Mouse (Mus musculus) midbrain, embryonic 16.5 days (tissue): ENCODE data around the gene Lbhd2. TPM values are rescaled to one million over a fixed set of nuclear protein-coding genes. Genes with fewer than 3 reads are reported as not detected.

Source experiments
- ATAC-seq: fragments of 200-750 bp; cut with Nextera tagmentation; 2 replicates; pipeline ENCODE4 v1.8.0; 2017; ENCODE audit warnings: moderate TSS enrichment
- H3K27ac ChIP-seq: fragments of 300-500 bp; sonication (generic); 2 replicates; pipeline ENCODE4 v1.5.1; 2014; ENCODE audit warnings: mild to moderate bottlenecking, low read length, mixed read lengths
- H3K27me3 ChIP-seq: fragments of 300-500 bp; sonication (generic); 2 replicates; pipeline ENCODE4 v1.6.1; 2014; ENCODE audit warnings: low read depth, low read length, mixed read lengths; ENCODE audit not compliant: control insufficient read depth, insufficient read depth
- H3K36me3 ChIP-seq: fragments of 300-500 bp; sonication (generic); 2 replicates; pipeline ENCODE4 v1.6.1; 2014; ENCODE audit warnings: mild to moderate bottlenecking, low read length, moderate library complexity, mixed read lengths; ENCODE audit not compliant: control insufficient read depth, insufficient read depth
- H3K4me1 ChIP-seq: fragments of 300-500 bp; sonication (generic); 2 replicates; pipeline ENCODE4 v1.6.1; 2014; ENCODE audit warnings: mild to moderate bottlenecking, low read length, mixed read lengths; ENCODE audit not compliant: control insufficient read depth, insufficient read depth
- H3K4me2 ChIP-seq: fragments of 300-500 bp; sonication (generic); 2 replicates; pipeline ENCODE4 v1.6.1; 2014; ENCODE audit warnings: mild to moderate bottlenecking, low read length, mixed read lengths
- H3K4me3 ChIP-seq: fragments of 300-500 bp; sonication (generic); 2 replicates; pipeline ENCODE4 v1.5.1; 2014; ENCODE audit warnings: low read depth, mild to moderate bottlenecking, low read length, moderate library complexity, mixed read lengths
- H3K9ac ChIP-seq: fragments of 300-500 bp; sonication (generic); 2 replicates; pipeline ENCODE4 v1.6.1; 2014; ENCODE audit warnings: low read depth, low read length, mixed read lengths
- H3K9me3 ChIP-seq: fragments of 300-500 bp; sonication (generic); replicated peaks from 2 replicates; pipeline ENCODE4 v1.6.1; 2014; ENCODE audit warnings: mild to moderate bottlenecking, low read length, mixed read lengths; ENCODE audit not compliant: control insufficient read depth, poor library complexity, severe bottlenecking
- WGBS: fragments of 180-500 bp; shearing (Covaris S2); extraction: QIAGEN DNeasy Blood & Tissue Kit; methylation state at CpG from one replicate; pipeline ENCODE4 v1.1.7; 2014; 5-methylcytosine and 5-hydroxymethylcytosine counted together
- polyA plus RNA-seq: library from polyadenylated mRNA; unstranded; fragments of >200 nt; fragmentation: Nextera tagmentation; extraction: Ambion mirVana; gene quantifications from 2 replicates; pipeline ENCODE4 v1.2.1, GENCODE M21; 2015

Gene Lbhd2
- polyA plus RNA-seq: 4.9 and 7.0 TPM in 2 replicates

DNA sequence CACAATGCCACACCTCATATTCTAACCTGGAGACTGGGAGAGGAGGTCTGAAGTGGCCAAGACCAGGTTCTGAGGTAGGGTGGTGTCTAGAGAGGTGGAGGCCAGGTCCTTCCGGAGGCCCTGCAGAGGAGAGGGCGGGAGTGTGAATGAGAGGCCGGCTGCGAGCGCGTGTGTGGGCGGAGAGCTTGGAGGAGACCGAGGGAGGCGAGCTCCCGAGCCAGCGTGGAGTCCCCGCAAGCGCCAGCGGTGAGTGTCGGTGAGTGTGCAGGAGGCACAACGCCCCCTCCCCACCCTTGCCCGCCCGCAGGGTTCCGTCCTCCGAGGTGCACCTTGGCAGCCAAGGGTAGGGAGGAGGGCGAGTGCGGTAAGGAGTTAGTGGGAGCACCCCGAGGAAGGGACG lies at the start of gene Lbhd2:
Gene Lbhd2, plus strand, starts transcription at position 188 of the 400 bp plus-strand sequence.
- no peaks in the 10 kb centered on the region for H3K9me3 ChIP-seq
- H3K36me3 ChIP-seq: no peaks in the 10 kb centered on the region
- ATAC-seq: no peak
- WGBS: 2% methylated on average over 24 of the region's 24 CpGs
- 0 out of 2 replicates have a peak within 1 kb of the TSS, but pooled peaks have one; percentile 34 for H3K9ac ChIP-seq
- no peak within 1 kb of the TSS for H3K27ac ChIP-seq
- H3K4me1 ChIP-seq: peaks cover 15% of the 10 kb centered on the region
- peaks cover 16% of the 10 kb centered on the region for H3K27me3 ChIP-seq
- H3K4me2 ChIP-seq: peak within 1 kb of the TSS; percentile 49
- no peak within 1 kb of the TSS; the same call in 1 of the 2 replicates for H3K4me3 ChIP-seq

DNA sequence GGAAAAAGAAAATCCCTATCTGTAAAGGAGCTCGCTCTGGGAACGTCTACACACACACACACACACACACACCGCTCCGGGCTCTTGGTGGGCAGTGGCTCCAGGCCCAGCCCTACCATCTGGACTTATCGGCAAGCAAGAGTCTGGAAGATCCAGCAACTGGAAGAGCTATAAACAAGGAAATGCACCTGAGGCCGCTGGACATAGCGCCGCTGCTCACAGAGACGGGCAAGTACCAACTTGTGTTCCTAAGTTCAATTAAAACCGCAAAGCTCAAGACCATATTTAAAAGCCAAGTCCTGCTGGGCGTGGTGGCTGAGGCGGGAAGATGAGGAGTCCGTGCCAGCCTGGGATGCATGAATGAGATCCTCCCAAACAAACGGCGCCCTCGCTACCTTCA lies 45.9 kb upstream of the Lbhd2 start:
- Histone ChIP-seq H3K4me3 (no peak overlapping the region), H3K9ac (no peak overlapping the region), H3K27ac (no peak overlapping the region; the same call in 1 of the 2 replicates), H3K4me1 (peaks cover 12% of the 10 kb centered on the region), H3K27me3 (no peaks in the 10 kb centered on the region), H3K36me3 (no peaks in the 10 kb centered on the region), H3K9me3 (no peaks in the 10 kb centered on the region), H3K4me2 (no peak overlapping the region)
- no peak for ATAC-seq
- WGBS: 85% methylated on average over 16 of the region's 16 CpGs

DNA sequence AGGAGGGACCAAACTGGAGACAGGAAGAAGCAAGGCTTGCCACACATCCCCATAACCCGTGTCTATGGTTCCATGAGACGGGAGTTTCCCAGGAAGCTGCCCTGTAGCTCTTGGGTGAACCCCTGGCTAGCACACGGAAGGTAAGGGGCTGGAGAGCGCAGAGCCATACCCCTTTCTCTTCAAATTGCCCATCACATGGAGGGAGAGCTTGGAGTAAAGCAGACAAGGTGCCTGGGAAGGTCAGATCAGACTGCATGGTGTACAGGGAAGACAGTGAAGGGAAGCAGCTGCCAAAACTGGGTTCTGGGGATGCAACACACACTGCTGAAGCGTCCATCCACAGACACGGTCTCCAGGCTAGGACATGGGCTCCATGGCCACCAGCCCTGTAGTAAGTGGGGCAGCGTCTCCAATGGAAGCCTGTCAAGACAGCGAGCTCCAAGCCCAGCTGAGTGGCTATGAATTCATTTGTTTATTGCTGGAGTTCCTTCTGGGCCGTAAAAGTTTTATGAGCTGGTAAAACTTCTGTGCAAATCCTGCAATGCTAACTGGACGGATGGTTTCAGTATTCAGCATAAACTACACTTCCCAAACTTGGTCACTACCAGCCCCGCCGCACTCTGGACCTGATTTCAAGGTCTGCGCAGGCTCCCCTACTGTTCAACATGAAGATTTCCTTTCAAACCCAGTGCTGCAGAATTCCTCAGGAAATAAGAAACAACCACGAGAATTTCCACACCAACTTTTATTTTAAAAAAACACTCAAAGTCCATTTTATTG lies 45.1 kb upstream of the Lbhd2 start:
- WGBS: 80% methylated on average over 14 of the region's 14 CpGs
- ATAC-seq: no peak
- Histone ChIP-seq H3K36me3 (no peaks in the 10 kb centered on the region), H3K9me3 (no peaks in the 10 kb centered on the region), H3K27ac (no peak overlapping the region), H3K4me1 (peaks cover 12% of the 10 kb centered on the region), H3K27me3 (no peaks in the 10 kb centered on the region), H3K4me3 (no peak overlapping the region), H3K9ac (no peak overlapping the region), H3K4me2 (no peak overlapping the region)

DNA sequence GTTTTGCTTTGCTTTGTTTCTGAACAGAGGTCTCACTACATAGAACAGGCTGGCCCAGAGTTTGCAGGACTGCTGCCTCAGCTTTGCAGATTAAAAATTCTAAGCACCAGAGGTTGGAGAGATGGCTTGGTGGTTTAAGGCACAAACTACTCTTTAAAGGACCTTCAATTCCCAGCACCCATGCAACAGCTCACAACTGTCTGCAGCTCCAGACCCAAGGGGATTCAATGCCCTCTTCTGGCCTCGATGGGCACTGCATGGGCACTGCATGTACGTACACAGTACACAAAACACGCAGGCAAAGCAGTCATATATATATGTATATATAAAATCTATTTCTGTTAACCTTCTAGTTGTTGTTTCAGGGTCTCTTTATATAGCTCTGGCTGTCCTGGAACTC lies 42.4 kb upstream of the Lbhd2 start:
- Histone ChIP-seq H3K27me3 (no peaks in the 10 kb centered on the region), H3K9ac (no peak overlapping the region), H3K36me3 (no peaks in the 10 kb centered on the region), H3K4me3 (no peak overlapping the region), H3K9me3 (no peaks in the 10 kb centered on the region), H3K4me2 (no peak overlapping the region), H3K27ac (no peak overlapping the region), H3K4me1 (0 out of 2 replicates have a peak, but pooled peaks cover 3% of the 10 kb centered on the region)
- 91% methylated on average over 3 of the region's 3 CpGs for WGBS
- no peak for ATAC-seq

DNA sequence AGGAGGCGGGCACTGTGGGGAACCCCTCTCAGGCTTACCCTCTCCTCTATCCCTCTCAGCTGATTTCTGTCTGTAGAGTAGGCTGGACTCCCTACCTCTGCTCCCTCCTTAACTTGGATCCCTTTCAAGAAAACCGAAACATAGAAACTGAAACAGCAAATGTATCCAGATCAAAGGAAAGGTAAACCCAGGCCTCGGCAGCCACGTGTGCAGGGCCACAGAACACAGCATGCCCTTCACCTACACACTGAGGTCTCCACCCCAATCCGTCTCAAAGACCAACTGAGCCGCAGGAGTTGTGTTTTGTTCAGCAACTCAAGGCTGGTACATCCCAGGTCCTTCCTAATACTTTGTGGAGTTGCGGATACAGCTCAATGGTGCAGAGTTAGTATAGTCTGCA lies 39.5 kb upstream of the Lbhd2 start:
- Histone ChIP-seq H3K27me3 (no peaks in the 10 kb centered on the region), H3K9me3 (no peaks in the 10 kb centered on the region), H3K27ac (no peak overlapping the region), H3K36me3 (no peaks in the 10 kb centered on the region), H3K4me2 (no peak overlapping the region), H3K9ac (no peak overlapping the region), H3K4me1 (peaks cover 7% of the 10 kb centered on the region), H3K4me3 (no peak overlapping the region)
- ATAC-seq: no peak
- 90% methylated on average over 7 of the region's 7 CpGs for WGBS

DNA sequence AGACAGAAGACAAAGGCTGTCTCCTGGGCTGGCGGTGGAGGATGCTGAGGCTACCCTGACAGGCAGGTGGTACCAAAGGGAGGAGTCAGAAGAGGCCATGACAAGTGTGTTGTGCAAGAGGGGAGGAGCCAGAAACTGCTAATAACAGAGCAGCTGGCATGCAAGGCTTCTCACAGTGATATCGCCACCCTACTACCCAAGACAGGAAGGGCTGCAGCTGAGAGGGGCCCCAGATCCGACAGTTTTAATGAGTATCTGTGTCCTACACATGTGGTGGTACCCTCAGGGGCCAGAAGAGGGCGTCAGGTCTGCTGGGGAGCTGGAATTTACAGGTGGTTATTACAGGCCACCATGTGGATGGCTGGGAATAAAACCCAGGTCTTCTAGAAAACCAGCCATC lies 36.4 kb upstream of the Lbhd2 start:
- Histone ChIP-seq H3K9ac (no peak overlapping the region), H3K4me3 (no peak overlapping the region), H3K4me1 (peaks cover 22% of the 10 kb centered on the region), H3K4me2 (no peak overlapping the region), H3K27ac (no peak overlapping the region), H3K36me3 (no peaks in the 10 kb centered on the region), H3K9me3 (no peaks in the 10 kb centered on the region), H3K27me3 (no peaks in the 10 kb centered on the region)
- ATAC-seq: no peak
- WGBS: 51% methylated on average over 4 of the region's 4 CpGs

DNA sequence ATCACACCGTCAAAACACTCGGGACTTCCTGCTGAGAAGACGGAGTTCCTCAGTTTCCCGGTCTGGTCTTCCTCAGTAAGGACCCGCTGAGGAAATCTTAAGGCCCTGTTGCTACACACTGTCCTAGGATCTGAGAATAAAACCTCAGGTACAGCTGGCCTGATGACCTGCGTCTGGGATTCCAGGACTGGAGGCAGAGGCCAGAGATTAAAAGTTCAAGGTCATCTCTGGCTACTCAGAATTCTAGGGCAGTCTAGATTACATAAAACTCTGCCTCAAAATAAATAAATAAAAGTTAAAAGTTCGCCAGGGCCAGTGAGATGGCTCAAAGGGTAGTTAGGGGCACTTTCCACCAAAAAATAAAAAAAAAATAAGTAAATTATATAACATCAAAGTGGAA lies 34.7 kb upstream of the Lbhd2 start:
- no peak overlapping the region for H3K27ac ChIP-seq
- no peak overlapping the region for H3K4me2 ChIP-seq
- no peaks in the 10 kb centered on the region for H3K36me3 ChIP-seq
- no peak overlapping the region for H3K9ac ChIP-seq
- 86% methylated on average over 7 of the region's 7 CpGs for WGBS
- no peaks in the 10 kb centered on the region for H3K9me3 ChIP-seq
- no peak for ATAC-seq
- H3K27me3 ChIP-seq: no peaks in the 10 kb centered on the region
- no peak overlapping the region for H3K4me3 ChIP-seq
- peaks cover 34% of the 10 kb centered on the region for H3K4me1 ChIP-seq

DNA sequence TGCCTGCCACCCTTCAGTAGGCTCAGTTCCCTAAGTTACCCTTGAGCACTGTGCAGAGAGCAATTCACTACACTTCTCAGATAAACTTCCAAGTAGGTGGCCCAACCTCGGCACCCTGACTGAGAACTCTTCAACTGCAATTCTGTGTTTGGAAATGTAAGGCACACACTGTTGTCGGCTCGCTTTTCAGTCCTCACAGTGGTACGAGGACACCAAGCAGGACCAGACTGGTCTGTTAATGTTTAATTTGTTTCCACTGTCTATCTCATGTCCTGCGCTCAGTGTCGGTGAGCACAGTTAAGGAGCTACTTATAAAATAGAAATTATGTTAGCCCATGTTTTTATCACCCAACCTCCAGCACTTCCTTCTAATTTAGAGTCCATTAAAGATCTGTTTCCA lies 33.2 kb upstream of the Lbhd2 start:
- Histone ChIP-seq H3K27me3 (no peaks in the 10 kb centered on the region), H3K9ac (no peak overlapping the region), H3K9me3 (no peaks in the 10 kb centered on the region), H3K27ac (no peak overlapping the region), H3K4me1 (peaks cover 35% of the 10 kb centered on the region), H3K4me3 (no peak overlapping the region), H3K4me2 (no peak overlapping the region), H3K36me3 (no peaks in the 10 kb centered on the region)
- 92% methylated on average over 6 of the region's 6 CpGs for WGBS
- no peak for ATAC-seq

DNA sequence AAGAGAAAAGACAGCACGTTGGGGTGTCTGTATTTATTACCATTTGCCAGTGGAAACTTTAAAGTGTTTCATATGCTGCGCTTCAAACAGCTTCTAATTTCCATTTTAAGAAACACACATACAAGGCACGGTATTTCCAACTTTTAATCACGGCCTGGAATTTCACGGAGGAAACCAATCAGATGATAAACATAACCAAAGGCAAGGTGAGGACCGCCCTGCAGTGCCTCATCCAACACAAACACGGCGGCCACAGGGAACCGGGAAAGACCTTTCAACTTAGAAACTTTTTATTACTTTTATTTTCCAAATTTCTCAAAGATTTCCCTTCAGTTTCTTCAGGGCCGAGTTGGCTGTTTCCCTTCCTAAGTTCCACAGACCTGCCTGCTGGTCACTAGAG lies 31.9 kb upstream of the Lbhd2 start:
- no peaks in the 10 kb centered on the region for H3K36me3 ChIP-seq
- H3K4me1 ChIP-seq: peaks cover 40% of the 10 kb centered on the region
- WGBS: 76% methylated on average over 10 of the region's 10 CpGs
- no peaks in the 10 kb centered on the region for H3K27me3 ChIP-seq
- ATAC-seq: no peak
- no peaks in the 10 kb centered on the region for H3K9me3 ChIP-seq
- H3K9ac ChIP-seq: no peak overlapping the region
- H3K4me2 ChIP-seq: peak overlapping the region; percentile 93
- H3K4me3 ChIP-seq: no peak overlapping the region
- H3K27ac ChIP-seq: no peak overlapping the region
